Comparison of ENCODE assay signal across 8 mouse cellular contexts in genomic region chr4:139380207-139380748, GRCm38 (mm10). TPM values are rescaled to one million over a fixed set of nuclear protein-coding genes. Genes with fewer than 3 reads are reported as not detected.
DNase-seq lines count a peak whose midpoint lies in the region; ATAC-seq lines count a peak whose summit lies in the region.

No protein-coding gene starts in this region.

- peak overlapping the region; percentile 83 for H3K4me2 ChIP-seq in hindbrain, embryonic 11.5 days (replicated peaks; ENCODE audit: low read depth, low read length)

- H3K4me1 ChIP-seq in hindbrain, embryonic 11.5 days (replicated peaks; ENCODE audit: control insufficient read depth, insufficient read depth, low read length), result peaks cover 4% of the 10 kb centered on the region

- H3K36me3 ChIP-seq in hindbrain, embryonic 11.5 days (ENCODE audit: control insufficient read depth, insufficient read depth, low read length), result no peaks in the 10 kb centered on the region

- no peaks in the 10 kb centered on the region for H3K9me3 ChIP-seq in hindbrain, embryonic 11.5 days (ENCODE audit: control insufficient read depth, low read length)

- H3K27ac ChIP-seq in hindbrain, embryonic 11.5 days (ENCODE audit: low read depth, low read length), result peak overlapping the region; percentile 78

- peak; percentile 98 for DNase-seq in Muller cell, postnatal 12 days (ENCODE audit: inconsistent ontology term)
- DNase-seq in cerebellum, adult 9-11 months, result peak; percentile 100
- peak; percentile 99 to 100 for DNase-seq in frontal cortex, adult 2 months (ENCODE audit: extremely low spot score in 1 of 2, low spot score in 1 of 2)
- DNase-seq in hindbrain, embryonic 11.5 days (ENCODE audit: low spot score), result peak; percentile 100
- peak; percentile 100 for DNase-seq in layer of hippocampus, postnatal 10 days (ENCODE audit: low spot score in 2 of 2)
- DNase-seq in lung, postnatal 10 days, result peak; percentile 99
- peak; percentile 100 for DNase-seq in ovary, postnatal 36 days (ENCODE audit: low spot score)
- DNase-seq in thymus, postnatal 25 days, result peak; percentile 100

- ATAC-seq in hindbrain, embryonic 11.5 days (ENCODE audit: low FRiP score), result peak; percentile 95

- under 1% methylated on average over 44 of the region's 54 CpGs for WGBS in hindbrain, embryonic 11.5 days

- H3K4me3 ChIP-seq in hindbrain, embryonic 11.5 days (ENCODE audit: low read depth, low read length), result peak overlapping the region; percentile 82

- H3K27me3 ChIP-seq in hindbrain, embryonic 11.5 days (ENCODE audit: control insufficient read depth, insufficient read depth, low read length), result no peaks in the 10 kb centered on the region

- H3K9ac ChIP-seq in hindbrain, embryonic 11.5 days (ENCODE audit: low read depth, low read length), result peak overlapping the region; percentile 84

RNA-seq across cellular contexts. Expression of gene Ubr4, which starts 27.9 kb away (rescaled TPM):
- 177 and 186 TPM in 2 replicates for polyA plus RNA-seq in frontal cortex, adult 2 months (2012; rRNA removed)
- polyA plus RNA-seq in hindbrain, embryonic 11.5 days (2014; fragmentation: Nextera tagmentation; extraction: Ambion mirVana), result 76.5 and 82.5 TPM in 2 replicates
- 100 to 1,000 TPM; 146 to 147 TPM for total RNA-seq in layer of hippocampus, postnatal 10 days (2021)

RNA-seq across cellular contexts. Expression of gene Emc1, which starts 27.9 kb away (rescaled TPM):
- polyA plus RNA-seq in frontal cortex, adult 2 months (2012; rRNA removed), result 68.3 and 71.0 TPM in 2 replicates
- 21.6 and 23.5 TPM in 2 replicates for polyA plus RNA-seq in hindbrain, embryonic 11.5 days (2014; fragmentation: Nextera tagmentation; extraction: Ambion mirVana)
- 10 to 100 TPM; 74.3 to 85.0 TPM for total RNA-seq in layer of hippocampus, postnatal 10 days (2021)

RNA-seq across cellular contexts. Expression of gene Mrto4, which starts 27.9 kb away (rescaled TPM):
- 52.7 and 53.6 TPM in 2 replicates for polyA plus RNA-seq in frontal cortex, adult 2 months (2012; rRNA removed)
- 120 and 123 TPM in 2 replicates for polyA plus RNA-seq in hindbrain, embryonic 11.5 days (2014; fragmentation: Nextera tagmentation; extraction: Ambion mirVana)
- total RNA-seq in layer of hippocampus, postnatal 10 days (2021), result 10 to 100 TPM; 49.9 to 59.2 TPM

Comparison
In these comparisons a context has a peak if more than half of its experiments do, and no peak if none do; other contexts are left out.
1. Peak in every context shown above with its lines: DNase-seq, ATAC-seq, H3K4me3 ChIP-seq and H3K27ac ChIP-seq.